Mouse (Mus musculus) layer of hippocampus, adult 2 months (tissue): ENCODE data around the gene Pdzrn4. TPM values are rescaled to one million over a fixed set of nuclear protein-coding genes. Genes with fewer than 3 reads are reported as not detected.

Experiments used
- DNase-seq, 2 experiments: peaks; one replicate each; pipeline ENCODE4 v3.0.0; 2022; ENCODE audit warnings: low spot score in 2 of 2
- H3K27ac ChIP-seq: fragments of 200-600 bp; 2 replicates; pipeline ENCODE4 v1.8.1; 2022
- H3K4me3 ChIP-seq: fragments of 200-600 bp; 2 replicates; pipeline ENCODE4 v1.8.1; 2022; ENCODE audit warnings: mild to moderate bottlenecking
- CTCF ChIP-seq: fragments of 200-600 bp; conservative IDR thresholded peaks from 2 replicates; pipeline ENCODE4 v1.8.1; 2022; ENCODE audit warnings: antibody characterized with exemption, mild to moderate bottlenecking, moderate library complexity
- total RNA-seq, 2 experiments: library from RNA; stranded (reverse); gene quantifications; 2 replicates each; pipeline ENCODE4 v1.2.3; 2021

Gene Pdzrn4
- total RNA-seq, 2 experiments from 2014 or later, result 5.6 to 6.4 TPM

DNA sequence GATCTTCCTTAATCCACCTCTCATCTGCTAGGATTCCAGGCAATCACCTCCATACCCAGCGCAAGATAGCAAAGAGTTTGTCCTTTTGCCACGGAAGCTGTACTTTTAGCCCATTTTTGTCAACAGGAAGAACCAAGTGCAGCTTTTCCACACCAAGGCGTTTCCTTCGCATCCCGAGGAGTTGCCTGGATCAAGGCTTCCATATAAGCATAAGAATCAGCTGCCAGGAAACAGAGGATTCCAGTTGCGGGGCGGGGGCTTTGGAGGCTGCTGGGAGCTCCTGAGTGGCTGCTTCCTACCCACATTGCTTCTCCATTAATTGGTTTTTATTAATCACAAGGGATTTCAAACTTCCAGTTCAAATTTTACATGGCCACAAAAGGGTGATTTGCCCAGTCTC, 125.0 kb downstream of the Pdzrn4 start:
- Histone ChIP-seq H3K27ac (peak overlapping the region; percentile 29; the same call in 1 of the 2 replicates), H3K4me3 (no peak overlapping the region; the same call in 1 of the 2 replicates)
- no peak for DNase-seq
- TF ChIP-seq CTCF, result no peak

DNA sequence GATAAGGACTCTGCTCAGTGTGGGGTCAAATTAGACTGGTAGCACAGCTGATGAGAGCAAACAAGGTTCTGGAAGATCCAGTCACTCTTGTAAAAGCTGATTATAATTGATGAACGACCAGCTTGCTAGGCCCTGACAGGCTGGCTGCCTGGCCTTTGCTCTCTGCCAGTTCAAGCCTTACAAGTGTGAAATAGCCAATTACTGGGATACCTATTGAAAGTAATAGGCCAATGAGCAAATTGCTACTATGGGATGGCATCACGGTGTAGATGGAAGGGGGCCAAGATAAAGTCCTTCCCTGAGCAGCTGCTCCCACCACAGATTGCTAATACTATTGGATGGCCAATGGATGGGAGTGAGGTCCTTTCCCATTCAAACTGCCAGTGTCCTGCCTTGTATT, 128.2 kb downstream of the Pdzrn4 start:
- no peak for TF ChIP-seq CTCF
- H3K4me3 ChIP-seq, result no peak overlapping the region
- no peak overlapping the region for H3K27ac ChIP-seq
- no peak for DNase-seq

DNA sequence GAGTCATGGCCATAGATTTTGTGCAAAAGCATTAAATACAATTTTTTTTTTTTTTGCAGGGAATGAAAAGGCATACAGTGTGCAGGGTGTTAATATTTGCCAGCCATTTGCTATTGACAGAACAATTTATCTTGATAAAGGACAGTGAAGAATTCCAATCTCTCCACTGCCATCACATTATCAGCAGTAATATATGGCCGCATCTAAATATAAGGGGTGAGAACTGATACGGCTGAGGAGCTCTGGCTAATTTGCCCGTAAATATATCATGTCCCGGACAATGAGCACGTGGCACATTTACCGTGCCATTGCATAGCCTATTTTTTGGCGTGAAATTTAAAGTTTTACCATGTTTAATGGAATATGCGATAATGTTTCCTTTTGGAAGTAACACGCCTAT, 128.7 kb downstream of the Pdzrn4 start:
- H3K4me3 ChIP-seq, result no peak overlapping the region
- no peak for TF ChIP-seq CTCF
- no peak overlapping the region for H3K27ac ChIP-seq
- DNase-seq, result no peak

DNA sequence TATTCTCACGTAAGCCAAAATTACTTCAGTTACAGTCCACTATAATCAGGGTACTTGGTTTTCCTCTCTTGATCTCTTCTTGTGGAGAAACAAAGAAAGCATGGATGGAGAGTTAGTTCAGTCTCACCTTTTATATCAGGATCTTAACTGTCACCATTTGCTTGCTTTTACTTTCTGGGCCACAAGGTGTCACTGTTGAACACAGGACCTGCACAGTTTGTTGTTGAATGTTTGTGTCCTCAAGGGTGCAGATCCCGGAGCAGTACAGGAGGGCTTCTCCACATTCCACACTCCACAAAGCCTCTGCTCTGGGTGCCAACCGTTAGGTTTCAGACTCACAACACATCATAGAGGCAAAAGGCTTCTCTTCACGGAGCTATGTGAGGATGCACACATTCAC, 130.1 kb downstream of the Pdzrn4 start:
- Histone ChIP-seq H3K27ac (no peak overlapping the region), H3K4me3 (no peak overlapping the region)
- TF ChIP-seq CTCF, result peak; percentile 78
- DNase-seq, result peak in 1 of 2 experiments; percentile 46

DNA sequence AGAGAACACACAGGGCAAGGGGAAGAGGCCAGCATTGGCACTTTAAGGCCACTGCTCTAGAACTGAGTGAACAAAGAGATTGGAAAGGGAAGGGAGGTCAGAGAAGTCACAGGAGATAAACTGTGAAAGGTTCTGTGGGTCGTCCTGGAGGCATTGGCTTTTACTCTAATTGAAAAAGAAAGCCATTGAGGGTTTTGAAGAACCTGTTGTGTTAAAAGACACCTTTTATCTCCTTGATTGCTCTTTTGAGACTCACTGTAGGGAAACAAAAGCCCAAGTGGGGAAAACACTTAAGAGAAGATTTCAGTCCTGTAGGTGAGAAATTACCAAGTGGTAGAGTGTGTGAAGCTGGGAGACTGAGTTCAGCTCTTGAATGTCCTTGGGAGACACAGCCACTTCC, 146.6 kb downstream of the Pdzrn4 start:
- no peak for TF ChIP-seq CTCF
- Histone ChIP-seq H3K4me3 (no peak overlapping the region), H3K27ac (no peak overlapping the region)
- DNase-seq, result no peak

DNA sequence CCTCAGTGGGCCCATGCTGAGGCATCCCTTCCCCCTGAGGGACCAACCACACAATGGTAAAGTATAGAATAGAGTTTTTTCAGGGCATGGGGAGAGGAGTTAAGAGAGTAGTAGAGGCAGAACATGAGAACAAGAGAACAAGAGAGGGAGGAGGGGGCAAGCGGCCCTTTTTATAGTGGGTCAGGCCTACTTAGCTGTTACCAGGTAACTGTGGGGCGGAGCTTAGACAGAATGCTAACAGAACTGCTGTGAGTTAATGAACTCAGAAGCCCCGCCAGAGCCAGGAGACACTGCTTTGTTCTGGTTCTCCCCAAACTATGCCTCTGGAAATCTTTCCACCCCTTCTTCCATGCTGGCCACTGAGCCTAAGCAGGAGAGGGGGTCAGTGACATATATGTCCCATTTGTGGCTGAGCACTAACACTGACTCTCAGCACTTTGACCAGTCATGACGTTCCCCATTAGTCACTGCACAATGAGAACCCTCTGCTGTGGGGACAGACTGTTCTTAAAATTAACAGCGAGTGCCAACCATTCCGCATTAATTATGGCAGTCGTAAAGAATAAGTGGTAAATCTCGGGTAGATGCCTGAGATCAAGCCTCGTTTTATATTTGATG, 150.7 kb downstream of the Pdzrn4 start:
- DNase-seq, result no peak

DNA sequence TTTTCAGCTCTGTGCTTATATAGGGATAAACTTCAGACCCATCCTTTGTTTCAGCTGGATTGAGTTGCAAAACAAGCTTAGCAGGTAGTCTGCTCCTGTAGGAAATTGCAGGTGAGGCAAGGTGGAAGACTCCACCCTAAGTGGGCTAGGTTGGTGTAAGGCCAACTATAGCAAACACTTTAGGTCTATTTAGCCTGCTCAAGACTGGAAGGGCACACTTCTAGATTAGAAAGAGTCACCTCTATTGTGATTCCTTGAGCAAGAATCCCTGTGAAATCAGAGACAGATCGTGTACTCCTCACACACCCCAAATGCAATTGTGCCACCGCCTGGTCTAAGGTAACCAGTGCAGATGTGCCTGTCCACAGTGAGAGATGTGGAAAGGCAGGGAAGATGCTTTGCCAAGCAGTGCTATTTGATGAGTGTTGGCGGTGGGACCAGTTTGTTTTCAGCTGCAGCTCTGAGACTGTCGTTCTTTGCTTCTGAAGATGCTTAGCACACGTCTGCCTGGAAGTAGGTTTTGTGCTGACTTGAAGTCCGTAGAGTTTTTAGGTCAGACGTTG, 158.4 kb downstream of the Pdzrn4 start:
- TF ChIP-seq CTCF, result peak; percentile 23
- DNase-seq, result no peak
- no peak overlapping the region for H3K4me3 ChIP-seq
- H3K27ac ChIP-seq, result no peak overlapping the region

More for the DNA sequence above, 150.7 kb downstream of the Pdzrn4 start:
- H3K4me3 ChIP-seq, result no peak overlapping the region
- no peak for TF ChIP-seq CTCF
- no peak overlapping the region for H3K27ac ChIP-seq

DNA sequence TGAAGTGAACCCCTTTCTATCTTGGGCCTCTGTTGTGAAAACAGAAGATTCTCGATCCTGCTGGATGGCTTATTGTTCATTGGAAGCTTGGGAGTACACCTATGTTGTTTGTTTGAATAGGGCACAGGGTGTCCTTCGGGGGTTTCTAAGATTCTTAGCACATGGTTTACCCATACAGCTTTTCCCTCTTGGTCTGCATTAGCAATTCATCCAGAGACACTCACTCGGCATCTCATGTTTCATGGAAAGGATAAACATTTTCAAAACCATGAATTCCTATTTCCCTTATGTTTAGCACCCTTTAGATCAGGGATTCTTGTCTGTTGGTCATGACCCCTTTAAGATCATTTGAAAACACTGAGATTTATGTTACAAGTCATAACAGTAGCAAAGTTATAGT, 159.0 kb downstream of the Pdzrn4 start:
- no peak for DNase-seq
- TF ChIP-seq CTCF, result no peak

DNA sequence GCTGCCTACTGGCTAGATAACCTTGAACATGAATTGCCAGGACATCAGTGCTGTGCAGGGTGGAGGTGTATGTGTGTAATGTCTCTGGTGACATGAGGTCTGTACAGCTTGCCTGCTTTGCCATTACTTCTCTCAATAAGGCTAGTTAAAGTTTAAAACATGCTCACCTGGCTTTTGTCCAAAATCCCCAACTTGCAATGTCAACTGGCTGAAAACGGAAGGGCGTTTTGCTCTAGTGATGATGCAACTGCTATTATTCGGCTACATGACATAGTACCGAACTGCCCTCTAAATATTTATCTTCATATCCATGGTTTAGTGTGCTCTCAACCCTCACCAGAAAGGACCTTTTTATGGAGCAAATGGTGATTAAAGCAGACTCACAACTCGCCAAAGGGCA, 161.9 kb downstream of the Pdzrn4 start:
- H3K4me3 ChIP-seq, result no peak overlapping the region
- DNase-seq, result no peak
- no peak for TF ChIP-seq CTCF
- no peak overlapping the region for H3K27ac ChIP-seq

More for the DNA sequence above, 159.0 kb downstream of the Pdzrn4 start:
- H3K27ac ChIP-seq, result no peak overlapping the region
- H3K4me3 ChIP-seq, result no peak overlapping the region

DNA sequence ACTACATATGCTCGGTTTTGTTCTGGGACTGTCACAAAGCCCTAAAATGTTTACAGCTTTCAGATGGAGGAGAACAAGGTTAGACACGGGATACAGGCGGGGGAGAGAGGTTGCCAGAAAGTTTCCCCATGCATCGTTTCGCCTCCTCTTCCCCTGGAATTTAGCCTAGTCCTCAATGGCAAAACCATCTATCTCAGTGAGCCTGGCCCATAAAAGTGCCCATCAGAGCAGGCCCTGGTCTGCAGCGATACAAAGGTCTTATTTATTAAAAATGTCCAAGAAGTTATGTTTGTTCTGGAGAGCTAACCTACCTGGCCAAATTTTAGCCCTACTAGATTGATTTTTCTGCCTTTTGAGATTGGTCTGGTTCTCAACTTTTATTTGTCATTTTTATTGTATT, 165.5 kb downstream of the Pdzrn4 start:
- Histone ChIP-seq H3K4me3 (no peak overlapping the region), H3K27ac (no peak overlapping the region)
- no peak for TF ChIP-seq CTCF
- no peak for DNase-seq

DNA sequence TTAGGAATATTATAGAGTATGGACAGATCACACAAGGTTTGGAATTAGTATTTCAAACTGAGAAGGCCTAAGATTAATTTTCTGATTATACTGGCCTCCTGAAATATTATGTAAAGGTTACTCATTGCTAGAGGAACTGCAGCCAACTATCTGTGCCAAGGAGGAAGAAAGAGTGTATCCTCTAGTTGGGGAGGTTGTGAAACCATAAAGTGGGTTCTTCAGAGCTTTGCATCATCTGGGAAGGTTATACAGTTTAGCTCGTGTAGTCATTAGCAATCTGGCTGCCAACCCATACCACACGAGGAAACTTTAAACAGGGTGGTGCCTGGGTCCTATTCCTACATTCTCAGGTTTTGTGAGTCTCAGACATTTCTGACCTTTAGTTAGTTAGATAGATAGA, 166.9 kb downstream of the Pdzrn4 start:
- Histone ChIP-seq H3K27ac (no peak overlapping the region), H3K4me3 (no peak overlapping the region)
- no peak for DNase-seq
- TF ChIP-seq CTCF, result no peak

DNA sequence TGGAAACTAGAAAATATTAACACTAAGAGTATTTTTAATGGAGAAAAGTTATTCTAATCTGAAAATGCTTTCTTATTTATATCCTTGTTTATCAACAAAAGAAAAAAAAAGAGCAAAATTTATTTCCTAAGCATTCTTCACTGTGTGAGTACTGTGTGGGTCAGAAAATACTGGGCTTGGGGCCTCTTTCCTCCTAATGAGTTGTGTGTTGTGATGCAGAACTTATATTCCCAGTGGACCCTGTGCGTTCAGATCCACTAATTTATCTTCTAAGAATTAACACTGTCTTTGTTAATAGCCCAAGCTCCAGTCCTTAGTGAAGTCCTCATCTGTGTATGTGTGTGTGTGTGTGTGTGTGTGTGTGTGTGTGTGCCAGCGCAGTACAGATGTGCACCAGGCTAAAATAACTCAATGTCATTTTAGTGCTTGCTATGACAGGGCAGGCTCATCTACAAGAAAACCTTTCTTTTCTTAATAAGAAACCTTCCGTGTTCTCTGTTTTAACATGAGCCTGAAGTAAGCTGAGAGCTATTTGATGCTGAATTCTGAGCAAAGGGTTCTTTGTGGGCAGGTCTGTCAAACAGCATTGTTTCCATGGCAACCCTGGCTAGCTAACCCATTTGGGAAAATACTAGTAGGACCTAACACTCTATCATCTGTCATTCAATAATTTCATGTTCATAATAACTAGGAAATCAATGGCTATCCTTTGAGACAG, 174.0 kb downstream of the Pdzrn4 start:
- TF ChIP-seq CTCF, result no peak
- peak; percentile 53 to 73 for DNase-seq
- Histone ChIP-seq H3K27ac (0 out of 2 replicates have a peak overlapping the region, but pooled peaks have one; percentile 10), H3K4me3 (no peak overlapping the region)

DNA sequence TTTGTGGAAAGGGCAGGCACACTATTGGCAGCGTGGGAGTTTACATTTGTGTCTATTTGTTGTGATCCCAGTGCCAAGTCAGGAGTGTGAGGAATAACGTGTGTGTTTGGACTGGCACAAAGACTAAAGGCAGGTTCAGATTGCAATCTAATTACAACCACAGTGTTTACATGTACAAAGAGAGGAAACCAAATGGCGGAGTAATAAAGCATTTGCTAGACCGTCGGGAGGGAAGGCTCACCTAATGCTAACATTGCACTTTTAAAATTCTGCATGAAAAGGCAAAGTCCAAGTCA, 174.5 kb downstream of the Pdzrn4 start:
- no peak for TF ChIP-seq CTCF
- DNase-seq, result no peak
- Histone ChIP-seq H3K4me3 (no peak overlapping the region), H3K27ac (no peak overlapping the region)

DNA sequence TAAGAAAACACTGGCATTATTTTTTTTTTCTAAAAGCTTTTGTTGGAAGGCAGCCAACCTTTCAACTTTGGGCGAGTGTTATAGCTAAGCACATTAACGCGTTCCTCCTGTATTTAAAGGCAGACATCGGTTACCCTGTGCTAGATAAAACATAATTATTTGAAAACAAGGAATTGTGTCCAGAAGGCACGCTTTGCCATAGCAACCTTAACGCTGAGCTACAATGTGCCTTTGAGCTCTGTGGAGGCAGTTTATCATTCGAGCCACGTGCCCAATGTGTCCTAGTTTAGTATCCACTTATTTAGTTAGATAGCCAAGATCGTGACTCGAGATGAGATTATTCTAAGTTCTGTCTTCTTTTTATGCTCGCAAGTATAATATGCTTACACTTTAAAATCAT, 180.8 kb downstream of the Pdzrn4 start:
- Histone ChIP-seq H3K27ac (0 out of 2 replicates have a peak overlapping the region, but pooled peaks have one; percentile 11), H3K4me3 (peak overlapping the region; percentile 17; the same call in 1 of the 2 replicates)
- no peak for DNase-seq
- no peak for TF ChIP-seq CTCF
